Mouse (Mus musculus): ENCODE results near the gene Lrba.

DNA sequence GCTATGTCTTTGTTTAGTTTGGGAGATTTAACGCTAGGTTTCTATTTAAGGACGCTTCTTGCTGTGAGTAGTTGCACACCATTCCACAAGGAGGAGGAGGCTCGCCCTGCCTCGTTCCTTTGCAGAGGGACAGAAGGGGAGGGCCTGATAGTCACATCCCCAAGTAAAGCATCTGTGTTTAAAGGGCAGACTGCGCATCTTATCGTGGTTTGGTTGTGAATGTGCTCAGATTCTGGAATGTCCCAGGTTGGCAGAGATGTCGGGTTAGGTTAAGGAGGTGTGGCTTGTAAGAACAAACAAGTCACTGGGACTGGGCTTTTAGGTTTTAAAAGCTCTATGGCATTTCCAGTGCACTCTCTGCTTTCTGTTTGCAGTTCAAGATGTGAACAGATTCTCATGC lies 464.8 kb downstream of the Lrba start:
- TF ChIP-seq ZKSCAN1 (IDR thresholded peaks at IDR 0.05; ENCODE audit: borderline replicate concordance, low read depth, low read length) (no peak), CTCF (conservative IDR thresholded peaks at IDR 0.05 in 1 of 2, IDR thresholded peaks at IDR 0.05 in 1 of 2; ENCODE audit: low read depth in 2 of 2, low read length in 2 of 2) (no peak), POLR2A (IDR thresholded peaks at IDR 0.05; ENCODE audit: low read depth, low read length) (no peak), EP300 (IDR thresholded peaks at IDR 0.05; ENCODE audit: low read length) (no peak), KAT2A (IDR thresholded peaks at IDR 0.05; ENCODE audit: insufficient replicate concordance, low read length) (no peak), TCF12 (IDR thresholded peaks at IDR 0.05; ENCODE audit: low read depth, low read length) (no peak)

All from CH12.LX (cell line).